Mouse (Mus musculus) lung, embryonic 14.5 days (tissue): ENCODE data around the gene Postn. TPM values are rescaled to one million over a fixed set of nuclear protein-coding genes. Genes with fewer than 3 reads are reported as not detected.

Experiments
- ATAC-seq: fragments of 200-750 bp; cut with Nextera tagmentation; 2 replicates; pipeline ENCODE4 v1.8.0; 2017; ENCODE audit warnings: mild to moderate bottlenecking, moderate TSS enrichment, moderate library complexity; ENCODE audit not compliant: insufficient read depth
- DNase-seq: peaks from one replicate; pipeline ENCODE4 v3.0.0-alpha.2; 2015
- H3K27ac ChIP-seq: fragments of 300-500 bp; sonication (generic); 2 replicates; pipeline ENCODE4 v1.5.1; 2014; ENCODE audit warnings: low read depth, mild to moderate bottlenecking, moderate library complexity
- H3K27me3 ChIP-seq: fragments of 300-500 bp; sonication (generic); 2 replicates; pipeline ENCODE4 v1.6.1; 2014; ENCODE audit warnings: low read length, control low read depth; ENCODE audit not compliant: insufficient read depth
- H3K36me3 ChIP-seq: fragments of 300-500 bp; sonication (generic); 2 replicates; pipeline ENCODE4 v1.6.1; 2014; ENCODE audit warnings: control low read depth; ENCODE audit not compliant: insufficient read depth
- H3K4me1 ChIP-seq: fragments of 300-500 bp; sonication (generic); 2 replicates; pipeline ENCODE4 v1.6.1; 2014; ENCODE audit warnings: antibody characterized with exemption, control low read depth; ENCODE audit not compliant: insufficient read depth
- H3K4me2 ChIP-seq: fragments of 300-500 bp; sonication (generic); 2 replicates; pipeline ENCODE4 v1.6.1; 2014; ENCODE audit warnings: mild to moderate bottlenecking
- H3K4me3 ChIP-seq: fragments of 300-500 bp; sonication (generic); 2 replicates; pipeline ENCODE4 v1.5.1; 2014; ENCODE audit warnings: low read depth, low read length
- H3K9ac ChIP-seq: fragments of 300-500 bp; sonication (generic); 2 replicates; pipeline ENCODE4 v1.6.1; 2014
- H3K9me3 ChIP-seq: fragments of 300-500 bp; sonication (generic); 2 replicates; pipeline ENCODE4 v1.6.1; 2016; ENCODE audit warnings: low read depth, low read length, control low read depth
- CTCF ChIP-seq: IDR thresholded peaks from 2 replicates; pipeline ENCODE4 v1.5.1; 2016; ENCODE audit warnings: antibody characterized with exemption, low read depth
- WGBS: fragments of 180-500 bp; shearing (Covaris S2); extraction: QIAGEN DNeasy Blood & Tissue Kit; methylation state at CpG from one replicate; pipeline ENCODE4 v1.1.7; 2014; 5-methylcytosine and 5-hydroxymethylcytosine counted together
- polyA plus RNA-seq: library from polyadenylated mRNA; unstranded; fragments of >200 nt; fragmentation: Nextera tagmentation; extraction: Ambion mirVana; gene quantifications from 2 replicates; pipeline ENCODE4 v1.2.1, GENCODE M21; 2014

The Postn gene
- polyA plus RNA-seq, 1 experiment from 2014 or later = 53.5 TPM

GRCm38 (mm10) chr3:54417833-54418386, 57.0 kb downstream of the Postn start:
- TF ChIP-seq CTCF = no peak
- peak; percentile 48 for DNase-seq
- WGBS = 27% methylated on average over 6 of the region's 6 CpGs
- no peak overlapping the region for H3K9ac ChIP-seq
- H3K27ac ChIP-seq = peak overlapping the region; percentile 36; the same call in 1 of the 2 replicates
- H3K27me3 ChIP-seq = no peaks in the 10 kb centered on the region
- H3K9me3 ChIP-seq = no peaks in the 10 kb centered on the region
- no peaks in the 10 kb centered on the region for H3K4me1 ChIP-seq
- no peak overlapping the region for H3K4me3 ChIP-seq
- ATAC-seq = peak; percentile 11; the same call in 1 of the 2 replicates
- H3K36me3 ChIP-seq = no peaks in the 10 kb centered on the region
- no peak overlapping the region for H3K4me2 ChIP-seq

- DNase-seq = no peak
- H3K9me3 ChIP-seq = no peaks in the 10 kb centered on the region
- no peaks in the 10 kb centered on the region for H3K36me3 ChIP-seq
- H3K4me2 ChIP-seq = no peak overlapping the region
- no peak for TF ChIP-seq CTCF
- no peaks in the 10 kb centered on the region for H3K4me1 ChIP-seq
- no peak overlapping the region for H3K27ac ChIP-seq
- no peak overlapping the region for H3K4me3 ChIP-seq
- H3K9ac ChIP-seq = no peak overlapping the region
- no peak; the same call in 1 of the 2 replicates for ATAC-seq
- 60% methylated on average over 10 of the region's 10 CpGs for WGBS
- H3K27me3 ChIP-seq = no peaks in the 10 kb centered on the region
These were observed 59.5 kb downstream of the Postn start for GRCm38 (mm10) chr3:54420189-54420928.

DNA sequence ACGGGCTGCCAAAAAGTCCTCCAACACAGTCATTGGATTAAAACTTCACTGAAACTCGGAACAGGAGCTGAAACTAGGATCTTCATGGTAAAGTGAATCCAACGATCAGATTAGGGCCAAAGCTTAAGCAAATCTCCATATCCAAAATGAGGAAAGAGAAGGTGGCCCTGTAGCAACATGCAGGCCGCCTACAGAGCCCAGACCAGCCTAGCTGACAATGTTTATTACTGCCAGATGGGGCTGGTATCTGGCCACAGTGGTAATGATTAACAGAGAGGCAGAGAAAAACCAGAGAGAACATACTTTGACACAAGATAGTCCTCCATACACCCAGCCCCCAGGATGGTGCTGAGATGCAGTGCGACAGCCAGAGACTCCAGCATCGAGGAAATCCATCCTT, 60.1 kb downstream of the Postn start:
- Histone ChIP-seq H3K9ac (no peak overlapping the region), H3K36me3 (no peaks in the 10 kb centered on the region), H3K4me3 (no peak overlapping the region), H3K9me3 (no peaks in the 10 kb centered on the region), H3K27me3 (no peaks in the 10 kb centered on the region), H3K27ac (no peak overlapping the region), H3K4me2 (no peak overlapping the region), H3K4me1 (no peaks in the 10 kb centered on the region)
- ATAC-seq (no peak), DNase-seq (no peak)
- TF ChIP-seq CTCF = no peak
- 76% methylated on average over 6 of the region's 6 CpGs for WGBS

- no peak overlapping the region for H3K9ac ChIP-seq
- no peaks in the 10 kb centered on the region for H3K9me3 ChIP-seq
- no peaks in the 10 kb centered on the region for H3K27me3 ChIP-seq
- no peaks in the 10 kb centered on the region for H3K4me1 ChIP-seq
- no peak for DNase-seq
- ATAC-seq = no peak
- 93% methylated on average over 2 of the region's 2 CpGs for WGBS
- TF ChIP-seq CTCF = no peak; the same call in 1 of the 2 replicates
- no peak overlapping the region for H3K4me2 ChIP-seq
- no peak overlapping the region for H3K4me3 ChIP-seq
- H3K36me3 ChIP-seq = no peaks in the 10 kb centered on the region
- H3K27ac ChIP-seq = no peak overlapping the region
These were observed 60.8 kb downstream of the Postn start for GRCm38 (mm10) chr3:54421666-54422065.

DNA sequence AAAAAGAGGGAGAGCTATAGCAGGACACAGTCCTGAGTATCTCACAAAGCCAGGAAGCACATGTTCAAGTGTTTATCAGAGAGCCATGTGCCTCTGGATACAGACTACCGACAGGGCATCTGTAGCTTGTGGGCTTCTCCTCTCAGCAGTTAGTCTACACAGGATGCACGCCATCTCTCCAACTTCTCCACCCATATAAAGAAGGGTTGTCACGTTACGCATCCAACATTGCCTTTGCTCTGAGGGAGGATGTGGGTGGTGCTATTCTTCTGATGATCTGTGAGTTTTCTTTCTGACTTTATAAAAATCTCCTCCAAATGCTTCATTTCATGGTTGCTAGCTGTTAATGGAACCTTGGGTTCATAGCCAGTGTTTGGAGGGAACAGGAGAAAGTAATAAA, 63.2 kb downstream of the Postn start:
- Histone ChIP-seq H3K4me1 (no peaks in the 10 kb centered on the region), H3K27me3 (no peaks in the 10 kb centered on the region), H3K27ac (no peak overlapping the region), H3K9me3 (no peaks in the 10 kb centered on the region), H3K4me2 (no peak overlapping the region), H3K36me3 (no peaks in the 10 kb centered on the region), H3K4me3 (no peak overlapping the region), H3K9ac (no peak overlapping the region)
- no peak for TF ChIP-seq CTCF
- 69% methylated on average over 4 of the region's 4 CpGs for WGBS
- ATAC-seq (no peak), DNase-seq (no peak)

DNA sequence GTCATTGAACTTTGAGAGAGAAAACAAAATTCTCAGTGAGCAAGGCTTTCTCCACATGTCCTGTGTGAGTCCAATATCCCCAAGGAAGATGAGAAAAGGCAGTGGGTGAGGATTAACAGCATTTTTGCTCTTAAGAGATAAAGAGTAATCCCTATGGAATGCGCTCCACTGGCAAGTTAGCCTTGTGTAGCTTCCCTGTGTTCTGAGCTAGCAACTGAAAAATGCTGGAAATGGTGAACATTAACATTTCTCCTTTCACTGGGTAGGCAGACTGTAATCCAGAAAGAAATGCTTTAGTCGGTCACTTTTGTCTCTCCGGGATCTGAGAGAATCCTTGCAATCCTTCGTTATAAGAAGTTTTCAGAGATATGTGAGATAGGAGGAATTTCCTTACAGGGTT, 70.8 kb downstream of the Postn start:
- TF ChIP-seq CTCF = no peak
- Histone ChIP-seq H3K4me3 (no peak overlapping the region), H3K9ac (no peak overlapping the region), H3K4me1 (no peaks in the 10 kb centered on the region), H3K27ac (no peak overlapping the region), H3K27me3 (no peaks in the 10 kb centered on the region), H3K9me3 (no peaks in the 10 kb centered on the region), H3K36me3 (no peaks in the 10 kb centered on the region), H3K4me2 (no peak overlapping the region)
- ATAC-seq (no peak), DNase-seq (no peak)
- 76% methylated on average over 4 of the region's 4 CpGs for WGBS

DNA sequence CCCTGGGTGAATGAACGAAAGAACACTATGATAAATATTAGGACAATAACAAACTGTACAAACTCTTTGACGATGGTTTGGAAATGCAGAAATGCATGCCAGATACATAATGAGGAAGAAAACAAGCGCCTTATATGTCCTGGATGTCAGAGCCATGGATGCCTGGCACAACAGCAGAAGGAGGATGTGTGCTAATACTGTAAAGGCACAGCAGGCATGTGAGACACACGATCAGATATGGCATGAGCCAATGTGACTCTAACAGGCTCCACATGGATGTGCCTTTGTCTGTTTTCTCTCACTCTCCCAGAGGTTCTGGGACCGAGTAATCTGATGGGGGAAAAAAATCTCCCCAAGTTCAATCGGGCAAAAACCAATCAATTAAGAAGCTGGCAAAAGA, 71.3 kb downstream of the Postn start:
- Histone ChIP-seq H3K4me3 (no peak overlapping the region), H3K4me1 (no peaks in the 10 kb centered on the region), H3K27ac (no peak overlapping the region), H3K9me3 (no peaks in the 10 kb centered on the region), H3K36me3 (no peaks in the 10 kb centered on the region), H3K27me3 (no peaks in the 10 kb centered on the region), H3K4me2 (no peak overlapping the region), H3K9ac (no peak overlapping the region)
- 43% methylated on average over 6 of the region's 6 CpGs for WGBS
- no peak for TF ChIP-seq CTCF
- DNase-seq (peak; percentile 21), ATAC-seq (peak; percentile 54; the same call in 1 of the 2 replicates)
